Mouse (Mus musculus) cerebellum, postnatal 10 days (tissue): ENCODE measurements around the gene Ank3.

ENCODE experiments used
- DNase-seq, 2 experiments: peaks; one replicate each; pipeline ENCODE4 v3.0.0; 2021; ENCODE audit warnings: mixed read lengths in 2 of 2

Ank3 gene

GRCm38 (mm10) chr10:70067169-70068115 is 668.9 kb downstream of the Ank3 start:
- peak; percentile 39 to 51 for DNase-seq

- DNase-seq, result no peak
These were observed 670.7 kb downstream of the Ank3 start for GRCm38 (mm10) chr10:70069321-70069720.

- no peak for DNase-seq
These were observed 672.8 kb downstream of the Ank3 start for GRCm38 (mm10) chr10:70071334-70071733.
